Mouse (Mus musculus) lung, postnatal 14 days (tissue): ENCODE measurements around the gene Gm8297.
"Not testable (repeated sequence)": the region's sequence is repeated elsewhere in the genome, so short reads cannot be mapped to it uniquely, and the experiment has no call there.

ENCODE experiments used
- DNase-seq: peaks from one replicate; pipeline ENCODE4 v3.0.0; 2021

The Gm8297 gene

GRCm38 (mm10) chr14:4983635-4984034 lies at the start of gene Gm8297:
TSS of gene Gm8297 (plus strand) at chr14:4983935.
- not testable (repeated sequence) for DNase-seq

GRCm38 (mm10) chr14:5015591-5015990 lies 31.9 kb downstream of the Gm8297 start, which contains the start of gene Gm3298:
TSS of gene Gm3298 (plus strand) at chr14:5015891.
- DNase-seq, result not testable (repeated sequence)
